Comparison of ENCODE assay signal across 20 mouse cellular contexts in genomic region chr3:124227701-124228100, GRCm38 (mm10).
"Had no signal": no experiment of that assay in that cellular context is flagged by ENCODE, and none has a peak within 500 bp of the region (broad histone marks: within the 10 kb centered on the region; RNA-seq: fewer than 3 reads in every experiment).

No protein-coding gene starts in this region.

- H3K4me3 ChIP-seq: heart, embryonic 10.5 days; heart, embryonic 12.5 days; hindbrain, embryonic 13.5 days; hindbrain, embryonic 15.5 days; intestine, embryonic 15.5 days; layer of hippocampus, adult 2 months; limb, embryonic 10.5 days; limb, embryonic 12.5 days; liver, embryonic 13.5 days; liver, embryonic 15.5 days had no signal

- H3K27ac ChIP-seq: heart, embryonic 10.5 days; hindbrain, embryonic 13.5 days; hindbrain, embryonic 15.5 days; intestine, embryonic 15.5 days; layer of hippocampus, adult 2 months; limb, embryonic 10.5 days; limb, embryonic 12.5 days; liver, embryonic 13.5 days; liver, embryonic 15.5 days had no signal

- DNase-seq: gastrocnemius, postnatal 25 days; heart, adult 18-20 months; heart, postnatal 10 days; heart, postnatal 4 days; kidney, adult 18-20 months; kidney, adult 8-10 months; kidney, postnatal 10 days; kidney, postnatal 25 days; kidney, postnatal 4 days; liver; liver, embryonic 13.5 days had no signal
